Mouse (Mus musculus): ENCODE measurements around the gene Prkcg. TPM values are rescaled to one million over a fixed set of nuclear protein-coding genes. Genes with fewer than 3 reads are reported as not detected.

Gene Prkcg
- total RNA-seq, 2 experiments from 2014 or later, result 0.99 to 1.2 TPM

DNA sequence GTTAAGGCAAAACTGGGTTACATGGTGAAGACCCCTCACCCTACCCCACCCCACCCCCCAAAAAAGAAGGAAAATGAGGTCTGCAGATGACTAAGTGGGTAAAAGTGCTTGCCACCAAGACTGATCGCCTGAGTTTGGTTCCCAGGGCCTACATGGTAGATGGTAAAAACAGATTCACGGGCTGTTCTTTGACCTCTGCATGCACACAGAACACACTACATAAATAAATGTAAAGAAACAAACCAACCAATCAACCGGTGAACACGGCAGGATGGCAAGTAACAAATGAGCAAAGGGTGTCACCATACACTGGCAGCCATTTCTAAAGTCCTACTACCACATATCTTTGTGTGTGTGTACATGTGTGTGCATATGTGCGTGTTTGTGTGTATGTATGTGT is 59.3 kb downstream of the Prkcg start:
- intact Hi-C loops (cut with DNase I), result no loop called here
- DNase-seq, result no peak

DNA sequence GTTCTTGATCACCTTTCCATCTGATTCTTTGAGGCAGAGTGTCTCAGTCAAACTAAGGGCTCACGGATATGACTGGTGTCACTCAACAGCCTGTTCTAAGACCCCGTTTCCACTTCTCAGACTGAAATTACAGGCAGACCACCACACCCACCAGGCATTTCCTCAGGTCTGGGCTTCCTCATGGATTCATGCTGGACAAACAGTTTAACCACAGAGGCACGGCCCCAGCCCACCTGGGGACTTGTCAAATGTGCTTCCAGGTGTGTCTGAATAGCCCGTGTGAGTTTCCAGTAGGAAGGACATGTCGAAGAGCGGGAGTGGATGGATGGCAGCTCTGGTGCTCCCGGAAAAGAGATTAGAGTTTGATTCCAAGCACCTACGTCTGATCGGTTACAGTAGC is 60.8 kb downstream of the Prkcg start:
- intact Hi-C loops (cut with DNase I), result no loop called here

GRCm38 (mm10) chr7:3351536-3351935 is 62.6 kb downstream of the Prkcg start:
- intact Hi-C loops (cut with DNase I), result no loop called here
- no peak for DNase-seq

More for the DNA sequence above, 60.8 kb downstream of the Prkcg start:
- DNase-seq, result no peak

DNA sequence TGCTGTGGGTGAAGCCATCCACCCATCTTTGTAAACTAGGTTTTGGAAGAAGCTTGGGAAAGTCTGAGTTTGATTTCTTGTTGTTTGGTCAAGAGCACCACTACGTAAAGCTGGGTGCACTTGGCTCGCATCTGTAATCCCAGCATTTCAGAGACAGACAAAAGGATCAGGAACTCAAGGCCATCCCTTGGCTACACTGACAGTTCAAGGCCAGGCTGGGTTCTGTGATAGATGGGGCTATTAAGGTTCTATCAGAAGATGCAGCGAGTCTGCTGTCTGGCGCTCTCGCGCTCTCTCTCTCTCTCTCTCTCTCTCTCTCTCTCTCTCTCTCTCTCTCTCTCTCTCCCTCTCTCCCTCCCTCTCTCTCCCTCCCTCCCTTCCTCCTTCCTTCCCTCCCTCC is 65.9 kb downstream of the Prkcg start:
- no peak for DNase-seq
- intact Hi-C loops (cut with DNase I), result no loop called here

DNA sequence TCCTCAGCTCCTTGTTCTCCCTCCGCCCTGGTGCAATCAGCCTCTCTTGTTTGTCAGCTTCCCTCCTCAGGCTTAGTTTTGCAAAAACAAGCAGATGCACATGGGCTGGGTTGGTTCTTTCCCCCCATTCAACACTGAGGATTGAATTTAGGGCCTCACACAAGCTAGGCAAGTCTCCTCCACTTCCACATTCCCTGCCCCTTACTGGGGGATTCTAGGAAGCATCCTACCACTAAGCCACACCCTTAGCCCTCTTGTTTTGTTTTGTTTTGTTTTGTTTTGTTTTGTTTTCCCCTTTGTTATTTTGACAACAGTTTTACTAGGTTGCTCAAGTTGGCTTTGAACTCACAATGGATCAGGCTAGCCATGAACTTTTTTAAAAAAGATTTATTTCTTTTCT is 71.7 kb downstream of the Prkcg start:
- intact Hi-C loops (cut with DNase I), result no loop called here
- DNase-seq, result no peak

GRCm38 (mm10) chr7:3365547-3366279 is 76.7 kb downstream of the Prkcg start:
- no peak for DNase-seq
- intact Hi-C loops (cut with DNase I), result no loop called here

DNA sequence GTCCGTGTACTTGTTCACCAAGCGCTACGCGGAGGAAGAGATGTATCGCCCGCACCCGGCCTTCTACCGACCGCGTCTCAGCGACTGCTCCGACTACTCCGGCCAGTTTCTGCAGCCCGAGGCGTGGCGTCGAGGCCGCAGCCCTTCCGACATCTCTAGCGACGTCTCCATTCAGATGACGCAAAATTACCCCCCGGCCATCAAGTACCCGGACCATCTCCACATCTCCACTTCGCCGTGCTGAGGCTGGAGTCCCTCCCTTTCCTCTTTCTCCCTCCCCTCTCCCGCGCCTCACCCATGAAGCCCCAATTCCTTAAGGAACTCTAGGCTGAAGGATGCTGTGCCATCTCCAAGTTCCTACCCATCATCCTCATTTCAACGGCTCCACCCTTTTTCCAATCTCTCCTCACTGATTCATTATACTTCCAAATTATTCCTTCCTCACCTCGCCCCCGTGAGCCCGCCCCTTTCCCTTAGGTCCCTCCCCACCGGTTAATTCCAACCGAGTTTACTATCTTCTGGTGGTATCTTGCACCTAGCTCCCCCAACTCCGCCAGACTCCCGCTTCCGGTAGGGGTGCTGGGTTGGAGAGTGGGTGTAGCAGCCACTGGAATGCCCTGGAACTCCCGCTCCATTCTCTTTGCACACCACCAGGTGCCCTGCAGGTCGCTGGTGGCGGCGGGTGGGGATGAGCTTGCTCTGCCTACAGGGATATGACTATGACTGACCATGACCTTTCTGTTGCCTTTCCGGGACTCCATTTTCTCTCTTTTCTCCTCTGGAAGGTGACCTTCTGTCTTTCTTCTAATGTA is 77.9 kb downstream of the Prkcg start:
- DNase-seq, result no peak
- intact Hi-C loops (cut with DNase I), result no loop called here

DNA sequence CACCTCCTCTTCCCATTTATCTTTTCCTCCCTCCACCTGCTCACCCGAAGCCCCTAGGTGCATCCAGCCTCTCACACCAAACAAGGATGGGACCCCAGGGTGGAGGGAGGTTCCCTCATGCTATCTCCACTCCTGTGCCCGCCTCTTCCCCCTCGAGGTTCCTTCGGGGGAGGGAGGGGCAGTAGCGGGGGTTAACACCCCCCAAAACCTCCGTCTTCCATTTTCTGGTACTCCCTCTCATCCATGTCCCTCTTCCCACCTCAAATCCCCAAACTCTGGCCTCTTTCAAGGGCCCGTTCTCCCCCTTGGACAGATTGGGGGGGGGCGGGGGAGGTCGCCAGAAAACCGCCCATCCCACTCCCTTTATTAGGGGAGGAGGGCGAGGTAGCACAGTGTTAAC is 78.6 kb downstream of the Prkcg start:
- intact Hi-C loops (cut with DNase I), result no loop called here
- DNase-seq, result no peak

- DNase-seq, result no peak
- intact Hi-C loops (cut with DNase I), result no loop called here
Measured at GRCm38 (mm10) chr7:3368311-3368710, 79.3 kb downstream of the Prkcg start.

- intact Hi-C loops (cut with DNase I), result no loop called here
- DNase-seq, result no peak
Measured at GRCm38 (mm10) chr7:3369189-3369588, 80.2 kb downstream of the Prkcg start.

GRCm38 (mm10) chr7:3370407-3370806 is 81.4 kb downstream of the Prkcg start:
- DNase-seq, result no peak
- intact Hi-C loops (cut with DNase I), result no loop called here

DNA sequence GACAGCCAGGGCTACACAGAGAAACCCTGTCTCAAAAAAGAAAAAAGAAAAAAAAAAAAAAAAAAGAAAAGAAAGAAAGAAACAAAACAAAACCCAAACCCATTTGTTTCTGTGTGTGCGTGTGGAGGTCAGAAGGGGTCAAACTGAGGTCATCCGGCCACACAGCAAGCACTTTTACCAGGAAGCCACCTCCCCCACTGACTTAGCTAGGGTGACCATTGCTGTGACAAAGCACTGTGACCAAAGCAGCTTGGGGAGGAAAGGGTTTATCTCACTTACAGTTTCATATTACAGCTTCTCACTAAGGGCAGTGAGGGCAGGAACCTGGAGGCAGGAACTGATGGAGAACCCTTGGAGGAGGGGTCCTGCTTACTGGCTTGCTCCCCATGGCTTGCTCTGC is 83.4 kb downstream of the Prkcg start:
- intact Hi-C loops (cut with DNase I), result no loop called here
- DNase-seq, result no peak

GRCm38 (mm10) chr7:3373754-3374153 is 84.8 kb downstream of the Prkcg start:
- intact Hi-C loops (cut with DNase I), result no loop called here
- DNase-seq, result no peak

GRCm38 (mm10) chr7:3376831-3377230 is 87.9 kb downstream of the Prkcg start:
- intact Hi-C loops (cut with DNase I), result loop anchor here (5.0 kb wide), 2 partner anchors 50 to 155 kb away; no protein-coding TSS in a partner anchor

More at GRCm38 (mm10) chr7:3376831-3377230, 87.9 kb downstream of the Prkcg start:
- DNase-seq, result peak; percentile 56 to 57

Other genes with a start within 250 kb of the Prkcg start
- gene AU018091, start 120.0 kb upstream of the Prkcg start, total RNA-seq (2021), result not detected
- not detected for gene Nlrp12, start 39.4 kb upstream of the Prkcg start, total RNA-seq (2021)
- 10 to 100 TPM; 26.8 to 30.9 TPM for gene Myadm, start 99 bp upstream of the Prkcg start, total RNA-seq (2021)
- 1 to 10 TPM; 9.0 to 9.7 TPM for gene Cacng7, start 43.8 kb downstream of the Prkcg start, total RNA-seq (2021)
- gene Cacng8, start 101.5 kb downstream of the Prkcg start, total RNA-seq (2021), result not detected
- 100 to 1,000 TPM in 1 of 2 experiments, 10 to 100 TPM in 1; 96.8 to 101 TPM for gene Cacng6, start 135.0 kb downstream of the Prkcg start, total RNA-seq (2021)
- gene Tarm1, start 213.4 kb downstream of the Prkcg start, total RNA-seq (2021), result not detected

Measured in gastrocnemius, postnatal 36 days (tissue).